20 mouse cellular contexts compared by ENCODE assay signal in genomic region chr10:121368783-121369465, GRCm38 (mm10). TPM values are rescaled to one million over a fixed set of nuclear protein-coding genes. Genes with fewer than 3 reads are reported as not detected.
A peak's percentile ranks its signal among the peaks of the same experiment; 100 is the strongest.
DNase-seq lines count a peak whose midpoint lies in the region; ATAC-seq and TF ChIP-seq lines count a peak whose summit lies in the region.
"Had no signal": no experiment of that assay in that cellular context is flagged by ENCODE, and none has a peak within 500 bp of the region (broad histone marks: within the 10 kb centered on the region; RNA-seq: fewer than 3 reads in every experiment).

No protein-coding gene starts in this region.

- TF ChIP-seq POLR2A in kidney, adult 2 months (IDR thresholded peaks at IDR 0.05; ENCODE audit: low read depth, low read length), result no peak

- ATAC-seq in kidney, embryonic 16.5 days (ENCODE audit: low FRiP score, low TSS enrichment), result no peak
- peak; percentile 19 for ATAC-seq in common myeloid progenitor, adult 5-6 weeks (replicated peaks; ENCODE audit: low read depth, poor library complexity, severe bottlenecking)
- ATAC-seq in megakaryocyte-erythroid progenitor cell, adult 5-6 weeks (replicated peaks; ENCODE audit: low FRiP score, low TSS enrichment, poor library complexity, severe bottlenecking), result peak; percentile 59
- ATAC-seq: forebrain, embryonic 15.5 days had no signal

- H3K27me3 ChIP-seq in kidney, adult 2 months (replicated peaks; ENCODE audit: control insufficient read depth, insufficient read depth, low read length), result no peaks in the 10 kb centered on the region
- no peaks in the 10 kb centered on the region for H3K27me3 ChIP-seq in kidney, embryonic 16.5 days (ENCODE audit: insufficient read depth, low read length)
- H3K27me3 ChIP-seq in midbrain, embryonic 10.5 days (ENCODE audit: low read depth, poor library complexity, severe bottlenecking), result no peaks in the 10 kb centered on the region
- H3K27me3 ChIP-seq: forebrain, embryonic 15.5 days; heart, embryonic 13.5 days; hindbrain, embryonic 15.5 days; limb, embryonic 15.5 days had no signal

- DNase-seq in kidney, adult 2 months, result peak; percentile 46
- DNase-seq in 416B (ENCODE audit: low read depth), result peak; percentile 24
- DNase-seq in neural tube, embryonic 10.5 days (ENCODE audit: extremely low spot score, low spot score), result no peak
- no peak for DNase-seq in cerebellum, adult 11 months
- no peak for DNase-seq in midbrain, embryonic 10.5 days (ENCODE audit: low spot score)
- DNase-seq: adrenal gland, postnatal 36 days; cerebellum, adult 9-11 months; gastrocnemius, postnatal 36 days; heart, postnatal 36 days; midbrain, embryonic 14.5 days; right cerebral cortex, postnatal 25 days; thymus, postnatal 36 days had no signal

- no peak overlapping the region for H3K4me3 ChIP-seq in kidney, adult 2 months (ENCODE audit: insufficient read depth, low read depth, low read length)
- H3K4me3 ChIP-seq in kidney, embryonic 16.5 days (ENCODE audit: low read length), result no peak overlapping the region
- H3K4me3 ChIP-seq in midbrain, embryonic 10.5 days, result no peak overlapping the region
- H3K4me3 ChIP-seq: forebrain, embryonic 15.5 days; heart, embryonic 13.5 days; hindbrain, embryonic 15.5 days; limb, embryonic 15.5 days had no signal

- no peak overlapping the region for H3K9ac ChIP-seq in kidney, embryonic 16.5 days (replicated peaks; ENCODE audit: low read length)
- H3K9ac ChIP-seq: forebrain, embryonic 15.5 days; heart, embryonic 13.5 days; hindbrain, embryonic 15.5 days; limb, embryonic 15.5 days had no signal

- H3K4me2 ChIP-seq in kidney, embryonic 16.5 days (replicated peaks; ENCODE audit: low read depth, low read length), result no peak overlapping the region
- H3K4me2 ChIP-seq: forebrain, embryonic 15.5 days; heart, embryonic 13.5 days; hindbrain, embryonic 15.5 days; limb, embryonic 15.5 days had no signal

- H3K27ac ChIP-seq in kidney, adult 2 months (ENCODE audit: insufficient read depth, low read depth, low read length), result no peak overlapping the region
- H3K27ac ChIP-seq in kidney, embryonic 16.5 days (ENCODE audit: low read length), result no peak overlapping the region
- H3K27ac ChIP-seq in midbrain, embryonic 10.5 days (replicated peaks), result no peak overlapping the region
- H3K27ac ChIP-seq: forebrain, embryonic 15.5 days; heart, embryonic 13.5 days; hindbrain, embryonic 15.5 days; kidney, postnatal 0 days; limb, embryonic 15.5 days had no signal

- 62% methylated on average over 18 of the region's 18 CpGs for WGBS in kidney, adult 2 months
- WGBS in kidney, embryonic 16.5 days, result 86% methylated on average over 18 of the region's 18 CpGs
- 86% methylated on average over 18 of the region's 18 CpGs for WGBS in midbrain, embryonic 10.5 days

- no peaks in the 10 kb centered on the region for H3K9me3 ChIP-seq in kidney, embryonic 16.5 days (ENCODE audit: low read length)
- H3K9me3 ChIP-seq in midbrain, embryonic 10.5 days (replicated peaks), result no peaks in the 10 kb centered on the region
- H3K9me3 ChIP-seq: forebrain, embryonic 15.5 days; heart, embryonic 13.5 days; hindbrain, embryonic 15.5 days; limb, embryonic 15.5 days had no signal

- no peak for TF ChIP-seq CTCF in kidney, adult 2 months (conservative IDR thresholded peaks at IDR 0.05; ENCODE audit: insufficient read depth, insufficient read length, low read depth, low read length)

- peaks cover 14% of the 10 kb centered on the region; the same call in 1 of the 2 replicates for H3K4me1 ChIP-seq in kidney, adult 2 months (ENCODE audit: control insufficient read depth, insufficient read depth, low read length)
- peaks cover 12% of the 10 kb centered on the region for H3K4me1 ChIP-seq in kidney, embryonic 16.5 days (ENCODE audit: insufficient read depth, low read length)
- H3K4me1 ChIP-seq in midbrain, embryonic 10.5 days, result peaks cover 38% of the 10 kb centered on the region

- no peaks in the 10 kb centered on the region for H3K36me3 ChIP-seq in kidney, adult 2 months (ENCODE audit: control insufficient read depth, insufficient read depth, low read length)
- H3K36me3 ChIP-seq in kidney, embryonic 16.5 days (ENCODE audit: insufficient read depth, low read length), result peaks cover 4% of the 10 kb centered on the region
- H3K36me3 ChIP-seq in midbrain, embryonic 10.5 days, result peaks cover 52% of the 10 kb centered on the region

RNA-seq across cellular contexts. Expression of gene Gns, which starts 4.0 kb away (rescaled TPM):
- 128 and 160 TPM in 2 replicates for polyA plus RNA-seq in kidney, adult 2 months (2012; rRNA removed)
- 52.4 and 58.5 TPM in 2 replicates for polyA plus RNA-seq in kidney, embryonic 16.5 days (2015; fragmentation: Nextera tagmentation; extraction: Ambion mirVana)
- 12.2 and 20.3 TPM in 2 replicates for total RNA-seq in common myeloid progenitor, adult 5-6 weeks (2017)
- total RNA-seq in megakaryocyte-erythroid progenitor cell, adult 5-6 weeks (2014; fragmentation: Nextera tagmentation), result 21.9 and 33.9 TPM in 2 replicates
- 17.3 and 23.7 TPM in 2 replicates for total RNA-seq in megakaryocyte-erythroid progenitor cell, adult 5-6 weeks (2017)
- polyA plus RNA-seq in midbrain, embryonic 10.5 days (2016; fragmentation: Nextera tagmentation; extraction: Ambion mirVana), result 35.8 and 36.4 TPM in 2 replicates

RNA-seq across cellular contexts. Expression of gene Tbc1d30, which starts 17.8 kb away (rescaled TPM):
- polyA plus RNA-seq in kidney, adult 2 months (2012; rRNA removed), result 1.0 and 1.2 TPM in 2 replicates
- polyA plus RNA-seq in kidney, embryonic 16.5 days (2015; fragmentation: Nextera tagmentation; extraction: Ambion mirVana), result 0.80 and 0.95 TPM in 2 replicates
- total RNA-seq in common myeloid progenitor, adult 5-6 weeks (2017), result 1.0 and 2.5 TPM in 2 replicates
- total RNA-seq in megakaryocyte-erythroid progenitor cell, adult 5-6 weeks (2014; fragmentation: Nextera tagmentation), result 0.57 TPM in 1 of 2 replicates, not detected in the other
- 0.57 TPM in 1 of 2 replicates, not detected in the other for total RNA-seq in megakaryocyte-erythroid progenitor cell, adult 5-6 weeks (2017)
- polyA plus RNA-seq in midbrain, embryonic 10.5 days (2016; fragmentation: Nextera tagmentation; extraction: Ambion mirVana), result 1.1 and 2.2 TPM in 2 replicates

Comparison
In these comparisons a context has a peak if more than half of its experiments do, and no peak if none do; other contexts are left out.
1. DNase-seq: peak in kidney, adult 2 months (single experiment) and 416B (single experiment); none in neural tube, embryonic 10.5 days (single experiment), cerebellum, adult 11 months (single experiment) and midbrain, embryonic 10.5 days (single experiment).